Mouse (Mus musculus) cerebellum, postnatal 25 days (tissue): ENCODE results near the gene Rtn1.
A peak's percentile ranks its signal among the peaks of the same experiment; 100 is the strongest.
"Not testable (repeated sequence)": the region's sequence is repeated elsewhere in the genome, so short reads cannot be mapped to it uniquely, and the experiment has no call there.

Experiments
- DNase-seq, 2 experiments: peaks; one replicate each; pipeline ENCODE4 v3.0.0; 2021; ENCODE audit warnings: mixed read lengths in 2 of 2

Rtn1 gene

DNA sequence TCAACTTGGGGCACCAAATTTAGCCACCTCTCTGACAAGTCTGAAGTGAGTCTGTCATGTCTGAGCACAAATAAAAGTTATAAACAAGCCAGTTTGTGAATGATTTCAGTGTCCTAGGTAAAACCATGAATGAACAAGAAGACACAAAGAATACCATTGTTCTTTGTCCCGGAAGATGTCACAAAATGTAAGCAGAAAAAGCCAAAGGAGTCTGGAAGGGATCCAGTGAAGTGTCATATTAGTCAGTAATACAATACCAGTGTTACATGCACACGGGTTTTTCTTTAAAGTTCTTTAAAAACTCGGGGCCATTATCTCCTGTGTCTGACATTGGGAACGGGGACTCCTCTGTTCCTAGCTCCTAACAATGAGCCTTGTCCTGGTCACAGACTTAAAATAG lies 85.1 kb downstream of the Rtn1 start:
- DNase-seq: no peak

DNA sequence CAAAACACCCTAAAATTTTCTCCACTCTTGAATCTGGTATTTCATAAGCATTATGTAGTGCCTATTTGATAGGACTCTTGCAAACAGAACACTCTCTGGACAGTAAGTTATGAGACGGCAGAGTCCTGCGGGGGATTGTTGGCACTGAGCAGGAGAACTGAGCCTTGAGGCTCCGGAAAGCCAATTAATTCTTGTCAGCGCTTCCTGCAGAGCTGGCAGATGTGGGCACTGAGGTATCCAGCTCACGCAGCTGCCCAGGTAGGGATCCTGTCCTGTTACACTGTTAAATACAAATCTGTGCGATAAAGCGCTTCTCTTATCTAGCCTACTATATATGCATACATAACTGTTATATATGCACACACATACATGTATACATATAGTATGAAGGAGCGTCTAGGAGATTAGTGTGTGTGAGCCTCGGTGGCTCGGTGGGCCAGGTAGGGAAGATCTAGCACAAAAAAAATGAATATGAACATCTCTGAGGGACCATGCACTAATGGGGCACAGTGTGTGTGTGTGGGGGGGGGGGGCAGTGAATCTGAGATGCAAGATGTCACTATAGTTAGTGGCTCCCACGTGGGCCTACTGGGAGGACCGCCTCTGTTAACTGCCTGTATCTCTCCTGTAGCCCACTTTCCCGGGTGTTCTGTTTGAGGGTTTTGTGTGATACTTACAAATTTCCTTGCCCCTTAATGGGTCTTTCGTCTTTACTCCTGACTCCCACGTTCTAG lies 93.0 kb downstream of the Rtn1 start:
- DNase-seq: peak in 1 of 2 experiments; percentile 34

DNA sequence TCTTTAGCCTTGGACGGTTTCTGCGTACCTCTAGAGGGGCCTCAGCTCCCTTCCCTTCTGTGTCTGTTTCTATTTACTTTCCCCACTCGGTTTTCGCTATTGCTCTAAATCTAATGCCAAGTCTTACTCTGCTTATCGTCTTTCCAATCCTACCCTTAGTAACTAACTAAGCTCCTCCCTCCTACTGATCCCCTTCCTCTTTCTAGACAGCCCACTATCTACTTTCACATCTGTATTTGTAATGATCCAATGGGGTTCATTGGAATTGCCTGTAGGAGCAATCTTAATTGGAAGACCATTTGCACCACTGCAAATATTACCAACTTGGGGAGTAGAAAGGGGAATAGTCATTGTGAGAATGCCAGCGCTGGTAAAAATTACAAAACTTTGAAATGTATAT lies 98.0 kb downstream of the Rtn1 start:
- DNase-seq: no peak

DNA sequence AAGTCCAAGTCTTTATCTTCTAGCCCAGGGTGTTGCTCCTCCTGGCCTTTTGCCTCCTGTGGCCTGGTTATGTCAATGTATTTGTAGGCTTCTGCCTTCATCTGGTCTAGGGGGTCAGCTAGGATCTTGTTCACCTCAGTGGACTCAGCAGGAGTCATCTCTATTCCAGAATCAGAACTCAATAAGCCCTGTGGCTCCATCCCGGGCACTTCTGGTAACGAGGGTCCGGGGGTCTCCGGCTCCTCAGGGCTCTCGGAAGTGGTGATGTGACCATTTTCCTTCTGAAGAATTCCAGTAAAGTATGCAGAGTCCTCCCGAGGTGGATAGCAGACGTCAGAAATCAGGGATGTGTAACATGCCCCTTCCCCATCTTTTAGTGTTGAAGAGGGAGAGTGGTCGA lies 100.3 kb downstream of the Rtn1 start:
- no peak for DNase-seq

DNA sequence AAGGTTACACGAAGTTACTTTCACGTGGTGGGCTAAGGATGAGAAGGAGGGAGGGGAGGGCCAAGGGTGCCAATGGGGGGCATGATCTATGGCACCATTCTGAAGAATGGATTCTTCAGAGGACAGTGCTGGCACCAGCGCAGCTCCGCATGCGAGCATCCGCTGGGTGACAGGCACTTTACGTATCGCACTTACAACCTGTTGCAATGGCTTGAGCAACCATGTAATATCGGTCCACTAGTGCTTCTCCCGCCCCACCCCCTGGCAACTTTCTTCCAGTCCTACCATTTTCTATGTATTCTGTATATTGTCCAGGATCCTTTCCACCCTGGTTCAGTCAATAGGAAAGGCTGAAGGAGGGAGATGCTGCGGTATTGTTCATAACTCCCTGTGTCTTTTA lies 102.6 kb downstream of the Rtn1 start:
- no peak for DNase-seq

DNA sequence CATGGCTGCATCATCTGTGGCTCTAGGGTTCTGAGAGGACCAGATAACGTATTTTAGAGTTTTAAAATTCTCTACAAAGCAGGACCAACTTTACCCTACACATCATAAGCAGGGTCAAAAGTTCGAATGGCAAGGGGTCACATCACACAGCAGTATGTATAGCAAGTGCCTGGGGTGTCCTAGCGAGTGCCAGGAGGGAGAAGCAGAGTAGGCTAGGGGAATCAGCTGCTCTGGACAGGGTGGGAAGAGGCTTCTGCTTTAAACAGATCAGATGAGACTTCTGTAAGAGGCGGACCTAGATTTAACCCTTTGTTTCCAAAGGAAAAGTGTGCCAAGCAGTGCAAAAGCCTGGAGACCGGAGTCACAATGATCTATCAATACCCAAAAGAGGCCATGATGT lies 103.4 kb downstream of the Rtn1 start:
- no peak for DNase-seq

DNA sequence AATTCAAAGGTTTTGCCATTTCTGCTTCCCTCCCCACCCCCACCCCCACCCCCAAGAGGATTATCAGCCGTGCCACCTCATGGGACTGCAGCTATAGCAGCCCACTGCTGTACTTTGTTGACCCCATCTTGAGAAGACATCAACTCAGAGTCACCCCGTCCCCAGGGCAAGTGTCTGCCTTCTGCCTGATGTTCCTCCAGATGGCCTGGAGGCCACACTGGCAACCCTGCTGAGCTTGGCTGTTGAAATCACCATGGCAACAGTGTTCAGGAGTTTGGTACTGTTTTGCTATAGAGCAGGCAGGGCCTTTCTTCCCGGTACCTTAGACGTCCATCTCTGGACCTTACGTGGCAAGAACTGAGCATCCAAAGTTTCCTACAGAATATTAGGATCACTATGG lies 103.9 kb downstream of the Rtn1 start:
- peak; percentile 53 to 68 for DNase-seq

DNA sequence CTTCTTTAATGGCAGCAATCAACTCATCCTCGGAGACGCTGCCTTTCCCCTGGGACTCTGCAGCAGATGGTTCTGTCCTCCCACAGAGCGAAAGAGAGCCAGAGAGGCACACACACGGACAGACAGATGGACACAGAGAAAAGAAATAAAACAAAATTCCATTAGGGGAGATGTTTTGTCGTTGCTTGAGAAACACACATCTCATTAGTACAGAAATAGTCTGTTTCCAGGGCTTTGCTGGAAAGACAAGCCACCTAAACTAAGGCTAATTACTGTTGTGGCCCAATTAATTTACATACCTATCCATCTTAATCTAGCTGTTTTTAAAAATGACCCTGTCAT lies 104.5 kb downstream of the Rtn1 start:
- DNase-seq: no peak

DNA sequence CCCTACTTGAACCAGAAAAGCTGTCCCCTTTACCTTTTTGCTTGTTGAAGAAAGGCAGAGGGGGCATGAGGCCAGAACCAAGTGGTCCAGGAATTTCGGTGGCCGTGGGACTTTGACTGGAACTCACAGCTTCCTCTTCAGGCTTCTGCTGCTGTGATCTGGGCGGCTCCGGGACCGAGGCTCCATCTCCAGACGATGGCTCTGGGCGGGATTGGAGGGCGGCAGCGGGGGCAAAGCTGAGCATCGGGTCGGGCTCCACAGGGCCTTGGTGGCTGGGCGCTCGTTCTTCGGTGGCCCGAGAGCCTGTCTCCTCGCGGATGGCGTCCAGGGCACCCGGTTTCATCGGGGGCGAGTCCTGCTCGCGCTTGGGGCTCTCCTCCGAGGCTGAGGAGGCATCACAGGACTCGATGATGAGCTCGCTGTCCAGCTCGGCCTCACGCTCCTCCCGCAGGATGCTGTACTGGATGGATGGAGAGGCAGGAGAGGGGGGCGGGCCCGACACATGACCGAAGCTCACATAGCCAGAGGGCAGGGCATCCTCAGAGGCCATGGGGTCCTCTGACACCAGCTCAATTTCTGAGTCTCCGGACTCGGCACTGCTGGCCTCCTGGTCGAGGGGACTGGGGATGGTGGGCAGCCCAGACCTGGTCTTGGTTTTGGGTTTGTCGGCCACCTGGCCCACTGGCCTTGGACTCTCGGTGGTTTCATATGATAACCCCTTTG lies 105.1 kb downstream of the Rtn1 start:
- DNase-seq: peak in 1 of 2 experiments; percentile 20

DNA sequence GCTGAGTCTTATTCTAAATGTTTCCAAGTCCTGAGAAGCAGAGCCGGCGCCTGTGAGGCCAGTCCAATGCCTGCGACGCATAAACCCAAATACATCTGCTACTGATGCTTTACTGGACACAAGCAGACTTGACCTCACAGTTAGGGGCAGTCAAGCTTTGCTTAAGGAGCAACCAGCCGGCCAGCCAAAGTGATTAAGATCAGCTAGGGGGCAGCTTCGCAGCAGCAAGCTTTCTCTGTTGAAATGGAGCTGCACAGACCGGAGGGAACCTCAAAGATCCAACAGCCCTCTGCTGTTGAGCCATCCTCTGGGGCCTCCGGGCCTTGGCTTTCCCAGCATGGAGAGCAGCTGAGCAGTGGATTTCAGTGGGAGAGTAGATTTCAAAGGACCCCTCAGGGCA lies 107.4 kb downstream of the Rtn1 start:
- DNase-seq: peak in 1 of 2 experiments; percentile 25

DNA sequence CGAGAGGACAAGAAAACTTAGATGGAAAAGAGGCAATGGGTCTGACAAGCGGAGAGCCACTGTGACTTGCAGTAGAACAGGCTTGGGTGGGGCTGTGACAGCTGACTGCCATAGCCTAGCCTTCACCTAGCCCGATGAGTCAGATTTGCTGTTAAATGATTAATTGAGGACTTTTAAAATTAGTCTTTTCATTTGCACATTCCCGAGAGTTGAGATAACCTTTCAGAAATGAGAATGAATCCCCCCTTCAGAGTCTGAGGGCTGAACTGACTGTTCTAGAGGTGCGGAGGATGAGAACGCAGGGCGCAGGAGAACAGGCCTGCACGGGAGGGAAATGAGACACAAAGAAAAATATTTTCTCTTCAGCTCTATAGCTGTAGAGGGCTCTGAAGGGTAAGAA lies 107.9 kb downstream of the Rtn1 start:
- DNase-seq: no peak

DNA sequence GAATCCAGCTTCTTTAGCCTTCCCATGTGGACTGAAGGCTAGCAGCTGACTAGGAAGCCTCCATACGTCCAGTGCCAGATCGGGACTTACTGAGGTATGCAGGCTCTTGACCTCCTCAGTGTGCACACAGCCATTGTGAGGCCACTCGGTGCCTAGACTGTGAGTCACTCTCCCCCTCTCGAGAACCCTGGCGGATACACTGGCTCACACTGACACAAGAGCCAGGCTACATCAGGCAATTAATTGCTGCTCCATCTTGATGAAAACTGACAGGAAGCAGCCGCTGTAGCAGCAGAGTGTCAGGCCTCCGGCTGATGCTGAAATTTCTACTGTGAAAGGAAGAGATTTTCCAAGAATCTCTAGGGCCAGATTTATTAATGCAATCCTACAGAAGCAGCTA lies 110.6 kb downstream of the Rtn1 start:
- no peak for DNase-seq

DNA sequence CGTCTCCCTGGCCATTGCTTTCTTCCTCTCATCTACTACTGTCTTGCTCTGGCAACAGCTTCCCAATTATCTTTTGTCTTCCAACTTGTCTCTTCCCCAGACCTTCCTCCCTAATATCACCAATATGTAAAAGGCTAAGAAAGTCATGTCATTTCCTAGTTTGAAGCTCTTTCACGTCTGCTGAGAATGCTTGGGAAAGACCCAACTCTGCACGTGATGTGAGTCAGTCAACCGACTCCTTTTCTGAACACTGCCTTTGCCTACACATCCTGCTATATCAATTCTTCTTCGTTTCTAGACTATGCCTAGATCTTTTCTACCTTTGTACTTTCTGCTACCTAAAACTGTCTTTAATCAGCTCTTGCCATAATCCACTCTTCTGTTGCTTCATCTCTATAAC lies 112.3 kb downstream of the Rtn1 start:
- no peak for DNase-seq

DNA sequence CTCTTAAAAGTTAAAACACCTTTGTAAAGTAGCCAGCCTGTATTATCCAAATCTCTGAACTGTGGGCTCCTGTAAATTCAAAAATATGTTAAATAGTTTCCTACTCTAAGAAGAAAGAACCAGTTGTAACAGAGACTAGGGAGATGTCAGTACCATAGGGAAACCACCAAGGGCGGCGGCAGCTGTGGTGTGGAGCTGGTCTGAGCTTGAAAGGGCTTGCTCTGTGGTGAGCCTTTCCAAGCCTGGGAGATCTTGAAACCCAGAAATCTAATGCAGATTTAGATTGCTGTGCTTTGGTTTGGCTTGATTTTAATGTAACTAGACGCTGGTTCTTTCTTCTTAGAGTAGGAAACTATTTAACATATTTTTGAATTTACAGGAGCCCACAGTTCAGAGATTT lies 115.7 kb downstream of the Rtn1 start:
- DNase-seq: not testable (repeated sequence)

DNA sequence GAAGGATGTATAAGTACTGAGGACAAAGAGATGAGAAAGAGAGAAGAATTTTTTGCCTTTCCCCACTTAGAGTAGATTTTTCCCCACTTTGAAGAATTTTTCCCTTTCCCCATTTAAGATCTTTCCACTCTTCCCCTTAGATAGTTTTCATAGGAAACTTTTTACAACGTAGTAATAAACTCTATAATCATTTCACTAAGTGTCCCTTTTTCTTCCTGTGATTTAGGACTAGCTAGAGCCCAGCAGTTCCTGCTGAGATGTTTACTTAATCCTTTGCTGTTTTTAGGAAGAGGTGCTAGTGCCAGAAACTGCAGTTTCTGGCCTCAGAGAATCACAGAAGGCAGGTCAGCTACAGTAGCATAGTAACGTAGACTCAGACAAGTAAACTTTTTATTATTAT lies 116.3 kb downstream of the Rtn1 start:
- DNase-seq: no peak

DNA sequence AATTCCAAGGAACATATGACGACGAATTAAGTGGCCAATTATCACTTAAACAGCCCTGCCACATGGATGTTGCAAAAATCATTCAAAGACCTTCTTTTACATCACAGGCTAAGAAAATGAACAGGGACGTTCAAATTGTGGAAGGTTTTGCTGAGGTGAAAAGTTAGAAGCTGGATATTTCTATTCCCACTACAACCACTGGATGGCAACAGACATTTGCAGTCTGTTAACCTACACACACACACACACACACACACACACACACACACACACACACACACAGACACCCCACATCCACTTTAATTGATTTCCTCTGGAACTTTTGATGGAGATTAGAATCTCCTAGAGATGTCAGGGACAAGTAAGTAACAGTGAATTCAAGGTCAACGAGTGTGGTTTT lies 117.6 kb downstream of the Rtn1 start:
- DNase-seq: no peak

DNA sequence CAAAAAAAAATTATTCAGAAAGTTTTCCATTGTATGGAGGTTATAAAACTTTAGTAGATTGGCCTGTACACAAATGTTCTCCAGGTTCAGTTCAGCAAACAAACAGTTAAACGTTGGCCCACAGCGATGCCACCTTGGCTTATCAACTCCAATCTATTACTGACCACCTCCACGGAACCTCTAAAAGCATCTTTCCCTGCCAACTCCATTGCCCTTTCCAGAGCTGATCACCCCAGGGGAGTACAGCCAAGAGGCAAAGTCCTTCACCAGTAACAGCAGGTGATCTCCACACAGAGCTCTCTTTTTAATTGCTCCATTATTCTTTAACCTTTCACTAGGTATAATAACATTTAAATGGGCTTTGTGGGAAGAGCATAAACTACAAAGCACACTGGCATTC lies 120.6 kb downstream of the Rtn1 start:
- DNase-seq: no peak

DNA sequence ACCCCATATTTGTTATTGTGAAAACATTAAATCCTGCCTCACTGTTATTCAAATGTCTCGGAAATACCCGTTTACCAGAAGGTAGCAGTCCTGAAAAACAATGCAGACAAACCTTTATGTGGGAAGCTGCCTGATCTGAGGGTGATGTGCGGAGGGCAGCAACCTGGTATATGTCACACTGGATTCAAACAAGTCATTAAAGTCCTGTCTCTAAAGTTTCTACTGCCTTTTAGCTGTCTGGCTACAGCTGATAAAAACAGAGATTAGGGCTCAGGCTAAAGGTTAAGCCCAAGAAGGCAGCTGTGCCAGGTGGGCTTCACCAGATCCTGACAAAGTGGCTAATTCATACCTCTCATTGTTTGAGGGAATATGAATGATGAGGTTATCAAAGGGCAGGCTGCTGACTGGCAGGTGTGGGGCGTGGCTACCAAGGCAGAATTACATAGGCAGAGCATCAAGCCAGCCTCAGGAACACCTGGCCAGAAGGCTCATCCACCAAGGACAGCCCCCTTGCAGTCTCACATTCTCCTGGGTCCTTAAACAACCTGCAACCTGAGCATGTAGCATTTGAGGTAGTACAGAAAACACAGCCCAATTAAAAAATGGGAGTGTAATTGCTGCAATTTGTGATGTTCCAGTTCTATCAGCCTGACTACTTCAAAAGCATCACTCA lies 121.4 kb downstream of the Rtn1 start:
- DNase-seq: no peak

DNA sequence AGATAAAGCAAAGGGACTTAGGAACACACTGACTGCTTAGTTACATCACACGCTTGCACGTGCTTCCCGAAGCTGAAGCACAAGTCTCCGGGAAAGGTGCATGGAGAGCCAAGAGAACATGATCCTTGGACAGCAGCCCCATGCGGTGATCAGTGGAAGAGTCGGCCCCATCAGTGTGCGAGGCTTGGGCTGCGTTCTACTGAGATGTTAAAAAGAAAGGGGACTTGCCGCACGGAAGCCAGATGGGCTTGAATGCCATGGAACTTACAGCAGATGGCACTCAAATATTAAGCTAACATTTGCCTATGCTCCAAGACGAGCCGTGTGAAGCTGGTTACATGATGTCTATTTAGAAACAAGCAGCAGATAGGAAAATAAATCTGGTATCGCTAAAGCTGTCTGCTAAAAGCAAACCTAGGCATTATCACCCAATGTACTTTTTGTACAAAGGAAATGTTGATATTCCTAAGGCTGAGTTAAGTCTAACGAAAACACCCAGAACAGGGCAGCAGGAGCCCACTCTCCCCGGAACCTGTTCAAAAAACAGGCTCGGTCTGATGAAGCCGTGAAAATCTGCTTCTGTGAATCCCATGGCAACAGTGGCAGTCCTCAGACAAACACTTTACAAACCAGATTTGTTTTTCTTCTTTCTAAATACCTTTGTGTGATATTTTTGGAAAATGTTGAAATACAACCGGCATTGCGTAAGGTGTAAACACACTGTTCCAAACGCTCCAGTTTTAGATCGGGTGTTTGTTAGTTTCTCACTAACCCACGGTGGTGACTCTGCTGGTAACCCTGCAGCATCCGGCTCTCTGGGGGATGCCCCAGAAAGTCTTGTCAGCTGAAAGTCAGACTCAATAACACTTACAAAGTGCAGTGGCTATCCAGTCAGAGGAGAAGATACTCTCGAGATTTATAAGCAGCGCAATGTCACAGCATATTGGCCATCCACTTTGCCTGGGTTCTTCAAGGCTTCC lies 123.2 kb downstream of the Rtn1 start:
- DNase-seq: peak; percentile 83 to 85

DNA sequence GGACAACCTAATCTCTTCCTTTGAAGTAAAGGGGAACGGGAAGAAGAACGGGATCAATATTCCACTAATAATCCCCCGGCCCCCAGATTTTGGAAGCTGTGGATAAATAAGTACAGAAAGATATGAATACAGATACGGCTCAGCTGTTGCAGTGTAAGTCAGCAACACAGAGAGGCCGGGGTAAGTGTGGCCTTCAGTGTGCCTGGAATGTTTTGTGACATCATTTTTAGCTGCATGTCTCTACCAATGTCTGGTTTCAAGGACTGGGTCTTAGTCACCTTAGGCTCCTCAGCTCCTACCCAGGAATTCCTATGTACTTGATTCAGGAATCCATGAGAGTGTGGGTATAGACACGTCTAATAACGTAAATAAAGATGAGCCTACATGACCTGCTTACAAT lies 124.3 kb downstream of the Rtn1 start:
- DNase-seq: no peak

DNA sequence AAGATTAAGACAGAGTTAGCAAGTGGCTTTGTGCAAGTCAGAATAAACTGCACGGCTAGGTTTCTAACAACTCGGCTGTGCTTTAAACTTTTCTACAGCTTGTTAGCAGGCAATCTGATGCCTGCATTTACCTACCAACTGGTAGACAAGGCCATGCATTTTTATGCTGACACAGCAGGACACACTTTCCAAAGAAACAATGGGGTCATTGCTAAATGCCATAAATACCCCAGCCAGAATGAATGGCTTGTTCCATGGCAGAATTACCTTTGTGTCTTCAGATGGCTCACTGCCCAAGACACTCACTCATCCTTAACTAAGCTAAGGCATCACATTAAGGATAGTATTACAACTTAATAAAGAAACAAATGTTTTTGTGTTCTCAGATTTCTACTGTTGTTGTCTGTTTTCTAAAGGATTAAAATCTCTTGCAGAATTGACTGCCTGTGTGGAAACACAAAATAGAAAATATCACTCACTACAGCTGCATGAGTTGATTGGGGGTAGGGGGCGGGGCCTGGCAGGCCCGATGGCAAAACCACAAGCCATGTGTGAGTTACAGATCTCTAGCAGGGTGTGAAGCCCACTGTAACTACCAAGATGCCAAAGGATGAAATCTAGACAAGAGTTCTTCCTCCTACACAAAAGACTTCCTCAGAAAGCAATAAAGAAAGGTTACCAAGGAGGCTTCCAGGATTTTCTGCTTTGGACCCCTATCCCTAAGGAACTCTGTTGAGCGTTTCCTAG lies 129.6 kb downstream of the Rtn1 start:
- no peak for DNase-seq

DNA sequence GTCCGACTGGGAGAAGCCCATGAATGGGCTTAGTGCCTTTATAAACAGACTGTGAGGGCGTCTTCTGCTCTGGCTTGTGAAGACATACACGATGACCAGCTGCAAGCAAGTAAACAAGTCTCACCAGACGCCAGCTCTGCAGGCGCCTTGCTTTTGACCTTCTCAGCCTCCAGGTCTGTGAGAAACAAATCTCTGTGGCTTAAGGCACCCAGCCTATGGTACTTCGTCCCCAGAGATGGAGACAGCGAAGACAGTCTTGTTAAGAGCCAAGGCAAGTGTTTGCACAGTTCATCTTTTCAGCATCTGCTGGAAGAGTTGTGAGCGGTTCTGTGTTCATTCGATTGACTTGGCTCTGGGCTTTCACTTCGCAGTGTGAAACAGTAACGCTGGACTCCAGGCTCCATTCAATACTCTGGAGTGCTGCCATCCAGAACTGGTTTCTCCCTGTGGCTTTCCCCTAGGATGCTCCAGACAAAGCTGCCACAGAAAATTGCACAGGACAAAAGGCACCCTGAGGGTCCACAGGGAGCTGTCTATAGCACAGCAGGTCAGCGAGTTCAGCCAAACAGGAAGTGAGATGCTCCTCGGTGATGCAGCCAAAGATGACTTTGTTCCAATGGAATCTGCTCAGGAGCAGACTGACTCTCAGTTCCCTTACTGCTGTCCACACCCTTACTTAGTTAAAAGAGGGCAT lies 135.0 kb downstream of the Rtn1 start:
- DNase-seq: peak; percentile 29 to 47
